Mouse (Mus musculus): ENCODE measurements around the gene Syn3.

DNA sequence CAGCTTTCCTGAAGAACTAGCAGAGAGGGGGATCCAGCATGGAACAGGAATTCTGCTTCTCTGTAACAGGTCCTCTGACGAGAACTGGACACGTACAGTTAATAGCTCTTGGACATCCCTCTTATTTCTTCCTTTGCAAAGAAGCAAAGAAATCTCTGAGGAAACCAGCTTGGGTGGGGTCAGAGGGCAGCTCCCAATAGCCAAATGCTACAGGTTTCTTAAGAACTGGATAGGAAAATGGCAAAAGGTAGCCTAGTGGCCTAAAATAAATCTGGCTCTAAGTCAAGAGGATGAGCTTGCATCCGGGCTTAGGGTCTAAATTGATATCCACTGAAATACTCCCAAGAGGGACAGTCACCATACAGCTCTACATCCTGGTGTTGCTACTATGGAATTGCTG, 225.9 kb downstream of the Syn3 start:
- TF ChIP-seq CTCF (conservative IDR thresholded peaks at IDR 0.05; ENCODE audit: insufficient read depth, insufficient read length, low read depth, low read length) (no peak), POLR2A (IDR thresholded peaks at IDR 0.05; ENCODE audit: low read depth, low read length) (no peak)
